Mouse (Mus musculus): ENCODE measurements around the gene Gypa. TPM values are rescaled to one million over a fixed set of nuclear protein-coding genes. Genes with fewer than 3 reads are reported as not detected.

Gypa gene
- polyA plus RNA-seq, 1 experiment from 2014 or later: 2.1 TPM

DNA sequence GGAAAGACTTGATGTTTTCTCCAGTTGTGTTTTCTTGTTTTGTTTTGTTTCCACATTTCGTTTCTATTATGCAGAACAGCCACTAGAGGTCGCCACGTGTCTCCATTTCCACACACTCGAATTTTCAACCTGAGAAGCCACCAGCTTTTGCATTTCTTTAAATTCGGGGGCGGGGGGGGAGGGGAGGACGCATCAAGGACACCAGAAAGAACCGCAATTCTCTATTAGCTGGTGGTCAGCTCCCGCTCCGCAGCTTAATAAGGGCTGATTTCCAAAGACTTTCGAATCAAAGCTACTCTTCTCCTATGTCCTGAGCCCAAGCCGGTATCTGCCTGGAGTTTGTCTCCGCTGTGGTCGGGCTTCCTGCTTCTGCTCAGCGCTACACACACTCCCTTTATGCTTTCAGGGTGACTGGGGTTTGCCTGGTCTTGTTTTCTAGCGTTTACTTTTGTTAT lies 567 bp upstream of the Gypa start:
- no peaks in the 10 kb centered on the region for H3K9me3 ChIP-seq (replicated peaks)
- H3K27ac ChIP-seq: no peak overlapping the region
- peaks cover 8% of the 10 kb centered on the region; the same call in 1 of the 2 replicates for H3K4me1 ChIP-seq
- H3K27me3 ChIP-seq: no peaks in the 10 kb centered on the region
- peak overlapping the region; percentile 50 for H3K4me3 ChIP-seq
- peak overlapping the region; percentile 64 for H3K9ac ChIP-seq
- ATAC-seq: peak; percentile 90
- no peaks in the 10 kb centered on the region for H3K36me3 ChIP-seq (ENCODE audit: poor library complexity, severe bottlenecking)
- H3K4me2 ChIP-seq: peak overlapping the region; percentile 74
- WGBS: under 1% methylated on average over 16 of the region's 16 CpGs

- H3K9me3 ChIP-seq (replicated peaks): no peaks in the 10 kb centered on the region
- H3K9ac ChIP-seq: no peak overlapping the region
- H3K27ac ChIP-seq: no peak overlapping the region
- H3K4me1 ChIP-seq: peaks cover 8% of the 10 kb centered on the region; the same call in 1 of the 2 replicates
- H3K36me3 ChIP-seq (ENCODE audit: poor library complexity, severe bottlenecking): no peaks in the 10 kb centered on the region
- H3K27me3 ChIP-seq: no peaks in the 10 kb centered on the region
- no peak for ATAC-seq
- no peak overlapping the region for H3K4me3 ChIP-seq
- no peak overlapping the region for H3K4me2 ChIP-seq
- WGBS: 92% methylated on average over 2 of the region's 2 CpGs
Measured at GRCm38 (mm10) chr8:80494346-80494660, 722 bp downstream of the Gypa start.

GRCm38 (mm10) chr8:80494819-80495218 lies 1.2 kb downstream of the Gypa start:
- WGBS: 82% methylated on average over 5 of the region's 5 CpGs
- H3K4me1 ChIP-seq: peaks cover 8% of the 10 kb centered on the region; the same call in 1 of the 2 replicates
- H3K4me3 ChIP-seq: no peak overlapping the region
- H3K9ac ChIP-seq: no peak overlapping the region
- no peaks in the 10 kb centered on the region for H3K27me3 ChIP-seq
- no peaks in the 10 kb centered on the region for H3K9me3 ChIP-seq (replicated peaks)
- ATAC-seq: peak; percentile 46; the same call in 1 of the 2 replicates
- H3K27ac ChIP-seq: no peak overlapping the region
- no peaks in the 10 kb centered on the region for H3K36me3 ChIP-seq (ENCODE audit: poor library complexity, severe bottlenecking)
- no peak overlapping the region for H3K4me2 ChIP-seq

- 92% methylated on average over 6 of the region's 6 CpGs for WGBS
- Histone ChIP-seq H3K9ac (no peak overlapping the region), H3K4me2 (no peak overlapping the region), H3K27me3 (no peaks in the 10 kb centered on the region), H3K4me3 (no peak overlapping the region), H3K36me3 (ENCODE audit: poor library complexity, severe bottlenecking) (no peaks in the 10 kb centered on the region), H3K27ac (no peak overlapping the region), H3K4me1 (peaks cover 14% of the 10 kb centered on the region; the same call in 1 of the 2 replicates), H3K9me3 (replicated peaks) (no peaks in the 10 kb centered on the region)
- ATAC-seq: no peak
Measured at GRCm38 (mm10) chr8:80495527-80495926, 1.9 kb downstream of the Gypa start.

DNA sequence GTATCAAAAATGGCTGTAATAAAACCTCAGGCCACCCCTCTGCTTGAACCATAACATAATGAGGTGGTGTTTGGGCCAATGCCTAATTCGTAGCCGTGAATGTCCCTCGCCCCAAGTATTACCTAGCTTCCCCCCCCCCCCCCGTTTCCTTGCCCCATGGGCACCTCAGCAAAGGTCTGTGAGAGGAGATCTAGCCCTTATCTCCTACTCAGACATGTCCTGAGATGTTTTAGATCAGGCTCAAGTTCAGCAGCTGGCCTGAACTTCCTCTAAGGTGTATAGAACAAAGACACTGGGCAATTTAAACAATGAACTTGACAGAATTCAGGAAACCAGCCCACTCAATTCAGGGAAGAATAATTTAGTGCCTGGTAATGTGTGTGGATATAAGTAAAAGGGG lies 3.7 kb downstream of the Gypa start:
- Histone ChIP-seq H3K4me1 (peaks cover 14% of the 10 kb centered on the region; the same call in 1 of the 2 replicates), H3K4me3 (no peak overlapping the region), H3K4me2 (no peak overlapping the region), H3K27ac (no peak overlapping the region), H3K27me3 (no peaks in the 10 kb centered on the region), H3K9me3 (replicated peaks) (no peaks in the 10 kb centered on the region), H3K36me3 (ENCODE audit: poor library complexity, severe bottlenecking) (no peaks in the 10 kb centered on the region), H3K9ac (no peak overlapping the region)
- ATAC-seq: no peak
- 80% methylated on average over 4 of the region's 4 CpGs for WGBS

GRCm38 (mm10) chr8:80500244-80500643 lies 6.7 kb downstream of the Gypa start:
- H3K4me2 ChIP-seq: no peak overlapping the region
- H3K27ac ChIP-seq: no peak overlapping the region
- ATAC-seq: peak; percentile 38; the same call in 1 of the 2 replicates
- H3K36me3 ChIP-seq (ENCODE audit: poor library complexity, severe bottlenecking): no peaks in the 10 kb centered on the region
- H3K9me3 ChIP-seq (replicated peaks): no peaks in the 10 kb centered on the region
- no peaks in the 10 kb centered on the region for H3K27me3 ChIP-seq
- no peak overlapping the region for H3K4me3 ChIP-seq
- H3K9ac ChIP-seq: no peak overlapping the region
- peaks cover 6% of the 10 kb centered on the region; the same call in 1 of the 2 replicates for H3K4me1 ChIP-seq
- 51% methylated on average over 2 of the region's 2 CpGs for WGBS

DNA sequence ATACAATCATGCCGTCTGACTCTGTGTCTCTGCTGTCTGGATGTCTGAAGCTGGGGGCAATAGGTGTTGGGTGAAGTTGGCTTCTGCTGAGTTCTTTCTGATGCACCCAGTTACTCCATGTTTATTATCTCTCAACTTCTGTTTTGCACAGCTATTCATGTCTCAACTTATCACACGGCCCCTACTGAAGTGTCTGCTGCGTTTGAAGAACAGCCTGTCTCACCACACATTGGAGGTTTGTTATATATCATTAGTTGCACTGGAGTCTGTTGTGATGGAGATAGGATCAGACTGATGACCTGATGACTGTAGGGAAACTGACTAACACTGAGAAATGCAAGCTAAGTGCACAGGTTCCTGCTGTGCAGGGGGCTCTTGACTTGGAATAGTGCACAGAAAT lies 7.2 kb downstream of the Gypa start:
- H3K27ac ChIP-seq: no peak overlapping the region

DNA sequence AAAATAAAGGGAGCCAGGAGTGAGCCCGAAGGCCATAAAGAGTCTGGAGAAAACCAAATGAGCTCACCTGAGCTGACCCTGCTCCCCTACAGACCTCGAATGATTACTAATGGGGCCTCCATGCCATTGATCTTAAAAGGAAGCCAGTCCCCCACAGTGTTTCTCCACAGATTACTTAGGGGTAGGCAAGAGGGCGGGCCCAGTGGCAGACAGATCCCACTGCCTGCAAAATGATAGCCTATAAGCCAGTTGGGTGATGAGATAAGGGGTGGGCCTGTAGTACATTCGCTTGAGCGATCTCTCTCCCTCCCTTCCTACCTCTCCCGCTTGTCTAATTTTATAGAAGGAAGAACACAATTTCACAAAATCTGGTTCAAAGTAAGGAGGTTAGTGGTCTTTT lies 7.7 kb downstream of the Gypa start:
- ATAC-seq: no peak
- Histone ChIP-seq H3K9me3 (replicated peaks) (no peaks in the 10 kb centered on the region), H3K4me1 (peaks cover 6% of the 10 kb centered on the region; the same call in 1 of the 2 replicates), H3K36me3 (ENCODE audit: poor library complexity, severe bottlenecking) (no peaks in the 10 kb centered on the region), H3K27me3 (no peaks in the 10 kb centered on the region), H3K4me3 (no peak overlapping the region), H3K27ac (no peak overlapping the region), H3K4me2 (no peak overlapping the region), H3K9ac (no peak overlapping the region)
- WGBS: 84% methylated on average over 6 of the region's 6 CpGs

More for the DNA sequence above, 7.2 kb downstream of the Gypa start:
- WGBS: 89% methylated on average over 3 of the region's 3 CpGs
- no peak overlapping the region for H3K4me3 ChIP-seq
- H3K36me3 ChIP-seq (ENCODE audit: poor library complexity, severe bottlenecking): no peaks in the 10 kb centered on the region
- H3K4me1 ChIP-seq: peaks cover 6% of the 10 kb centered on the region; the same call in 1 of the 2 replicates
- no peak for ATAC-seq
- no peaks in the 10 kb centered on the region for H3K27me3 ChIP-seq
- no peak overlapping the region for H3K9ac ChIP-seq
- no peaks in the 10 kb centered on the region for H3K9me3 ChIP-seq (replicated peaks)
- H3K4me2 ChIP-seq: no peak overlapping the region

GRCm38 (mm10) chr8:80526382-80527355 lies 33.1 kb downstream of the Gypa start:
- Histone ChIP-seq H3K4me3 (no peak overlapping the region), H3K9me3 (replicated peaks) (no peaks in the 10 kb centered on the region), H3K27me3 (no peaks in the 10 kb centered on the region), H3K4me1 (no peaks in the 10 kb centered on the region), H3K9ac (no peak overlapping the region), H3K36me3 (ENCODE audit: poor library complexity, severe bottlenecking) (no peaks in the 10 kb centered on the region), H3K4me2 (no peak overlapping the region), H3K27ac (no peak overlapping the region)
- WGBS: 91% methylated on average over 5 of the region's 5 CpGs
- ATAC-seq: no peak

DNA sequence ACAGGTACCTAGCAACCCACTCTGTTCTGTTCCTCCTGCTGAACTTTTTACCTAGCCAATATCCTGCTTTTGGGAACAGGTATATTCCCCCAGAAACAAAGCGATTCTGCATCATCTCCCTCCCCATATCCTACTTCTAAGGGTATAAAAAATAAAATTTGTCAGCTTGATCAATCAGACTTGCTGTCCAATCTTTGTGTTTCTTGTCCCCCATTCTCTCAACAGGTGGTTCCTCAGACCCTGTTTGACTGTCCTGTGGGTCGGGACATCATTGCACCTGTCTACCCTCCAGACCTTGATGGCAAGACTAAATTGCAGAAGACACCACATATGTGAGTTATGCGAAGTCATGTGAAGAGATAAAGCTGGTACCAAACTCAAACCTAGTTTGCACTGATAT lies 48.3 kb downstream of the Gypa start:
- no peak overlapping the region for H3K9ac ChIP-seq
- WGBS: 96% methylated on average over 3 of the region's 3 CpGs
- H3K4me1 ChIP-seq: no peaks in the 10 kb centered on the region
- peaks cover 8% of the 10 kb centered on the region; the same call in 1 of the 2 replicates for H3K9me3 ChIP-seq (replicated peaks)
- no peak overlapping the region for H3K27ac ChIP-seq
- H3K4me3 ChIP-seq: no peak overlapping the region
- no peaks in the 10 kb centered on the region for H3K36me3 ChIP-seq (ENCODE audit: poor library complexity, severe bottlenecking)
- H3K27me3 ChIP-seq: no peaks in the 10 kb centered on the region
- no peak overlapping the region for H3K4me2 ChIP-seq
- ATAC-seq: no peak

GRCm38 (mm10) chr8:80550436-80550835 lies 56.9 kb downstream of the Gypa start:
- no peak for ATAC-seq
- Histone ChIP-seq H3K4me1 (0 out of 2 replicates have a peak, but pooled peaks cover 4% of the 10 kb centered on the region), H3K4me2 (no peak overlapping the region), H3K27me3 (no peaks in the 10 kb centered on the region), H3K9me3 (replicated peaks) (no peaks in the 10 kb centered on the region), H3K4me3 (no peak overlapping the region), H3K27ac (no peak overlapping the region), H3K36me3 (ENCODE audit: poor library complexity, severe bottlenecking) (no peaks in the 10 kb centered on the region), H3K9ac (no peak overlapping the region)

DNA sequence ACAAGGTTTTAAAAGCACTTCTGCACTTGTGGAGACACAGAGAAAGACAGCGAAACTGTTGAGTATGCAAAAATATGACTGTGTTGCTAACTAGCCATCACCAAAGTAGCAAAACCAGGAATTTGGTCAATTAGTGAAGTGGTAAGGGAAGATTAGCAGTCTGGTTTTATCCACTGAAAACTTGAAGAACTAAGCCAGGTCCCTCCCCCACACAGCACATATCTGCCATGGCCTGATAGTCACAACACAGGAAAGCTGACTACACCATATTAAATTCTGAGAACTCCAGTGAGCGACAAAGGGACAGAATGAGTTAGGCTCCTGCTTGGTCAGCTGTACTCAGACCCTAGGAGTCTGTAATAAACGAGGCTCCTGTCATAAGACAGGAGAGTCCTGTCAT lies 57.7 kb downstream of the Gypa start:
- H3K9me3 ChIP-seq (replicated peaks): no peaks in the 10 kb centered on the region
- H3K4me2 ChIP-seq: no peak overlapping the region
- ATAC-seq: no peak
- no peak overlapping the region for H3K27ac ChIP-seq
- 54% methylated on average over 3 of the region's 3 CpGs for WGBS
- H3K36me3 ChIP-seq (ENCODE audit: poor library complexity, severe bottlenecking): no peaks in the 10 kb centered on the region
- no peak overlapping the region for H3K4me3 ChIP-seq
- H3K27me3 ChIP-seq: no peaks in the 10 kb centered on the region
- H3K9ac ChIP-seq: no peak overlapping the region
- H3K4me1 ChIP-seq: 0 out of 2 replicates have a peak, but pooled peaks cover 4% of the 10 kb centered on the region

All from forebrain, embryonic 13.5 days (tissue).